In the genomic region with DNA sequence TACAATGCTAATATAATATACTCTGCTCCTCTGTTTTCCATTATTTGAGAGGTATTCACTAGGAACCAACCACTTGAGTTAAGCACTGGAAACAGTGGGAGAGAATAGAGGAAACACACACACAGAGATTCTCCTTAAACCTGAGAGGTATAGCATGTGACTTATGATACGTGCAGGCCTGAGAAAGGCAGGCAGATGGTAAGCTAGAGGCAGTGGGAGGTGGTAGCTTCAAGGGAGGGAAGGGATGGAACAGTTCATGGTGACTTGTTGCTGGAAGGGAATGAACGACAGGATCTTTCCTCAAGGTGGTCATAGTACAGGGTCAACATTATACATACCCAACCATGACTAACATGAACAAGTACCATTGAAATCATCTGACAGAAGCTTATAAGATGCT, we compare ENCODE assay signal across 30 mouse cellular contexts.
"Had no signal": no experiment of that assay in that cellular context is flagged by ENCODE, and none has a peak within 500 bp of the region (broad histone marks: within the 10 kb centered on the region; RNA-seq: fewer than 3 reads in every experiment).

No protein-coding gene starts in this region.

- H3K27ac ChIP-seq: limb, embryonic 10.5 days; limb, embryonic 12.5 days; limb, embryonic 13.5 days; limb, embryonic 15.5 days; liver, embryonic 12.5 days; liver, embryonic 13.5 days; liver, embryonic 14.5 days; liver, embryonic 15.5 days; lung, embryonic 15.5 days; macrophage; midbrain, embryonic 10.5 days; midbrain, embryonic 12.5 days; midbrain, embryonic 13.5 days; midbrain, embryonic 15.5 days; neural tube, embryonic 12.5 days had no signal

- ATAC-seq: liver, embryonic 12.5 days; liver, postnatal 0 days; lung, postnatal 0 days; midbrain, embryonic 13.5 days; midbrain, embryonic 15.5 days; midbrain, embryonic 16.5 days had no signal

- DNase-seq: left cerebral cortex, postnatal 4 days; liver; liver, embryonic 13.5 days; liver, postnatal 0 days; lung, adult 18-20 months; lung, adult 2 months; lung, embryonic 14.5 days; lung, postnatal 10 days; lung, postnatal 14 days; lung, postnatal 36 days; lung, postnatal 4 days; midbrain, embryonic 14.5 days had no signal

- H3K4me1 ChIP-seq: limb, embryonic 10.5 days; limb, embryonic 12.5 days; limb, embryonic 13.5 days; limb, embryonic 15.5 days; liver, embryonic 12.5 days; liver, embryonic 13.5 days; liver, embryonic 15.5 days; lung, embryonic 15.5 days; megakaryocyte, embryonic 14.5 days; midbrain, embryonic 10.5 days; midbrain, embryonic 12.5 days; midbrain, embryonic 13.5 days; midbrain, embryonic 15.5 days; neural tube, embryonic 12.5 days had no signal

- H3K4me3 ChIP-seq: limb, embryonic 10.5 days; limb, embryonic 12.5 days; limb, embryonic 13.5 days; limb, embryonic 15.5 days; liver, embryonic 12.5 days; liver, embryonic 13.5 days; liver, embryonic 15.5 days; lung, embryonic 15.5 days; megakaryocyte, embryonic 14.5 days; midbrain, embryonic 10.5 days; midbrain, embryonic 12.5 days; midbrain, embryonic 13.5 days; midbrain, embryonic 15.5 days; myocyte; neural tube, embryonic 12.5 days had no signal
